Mouse (Mus musculus): ENCODE data around the gene Numa1.

The Numa1 gene

GRCm38 (mm10) chr7:102062203-102062602, 128.3 kb downstream of the Numa1 start:
- DNase-seq: no peak

GRCm38 (mm10) chr7:102063891-102064290, 130.0 kb downstream of the Numa1 start:
- no peak for DNase-seq
